Comparison of ENCODE assay signal across 8 mouse cellular contexts in the genomic region with DNA sequence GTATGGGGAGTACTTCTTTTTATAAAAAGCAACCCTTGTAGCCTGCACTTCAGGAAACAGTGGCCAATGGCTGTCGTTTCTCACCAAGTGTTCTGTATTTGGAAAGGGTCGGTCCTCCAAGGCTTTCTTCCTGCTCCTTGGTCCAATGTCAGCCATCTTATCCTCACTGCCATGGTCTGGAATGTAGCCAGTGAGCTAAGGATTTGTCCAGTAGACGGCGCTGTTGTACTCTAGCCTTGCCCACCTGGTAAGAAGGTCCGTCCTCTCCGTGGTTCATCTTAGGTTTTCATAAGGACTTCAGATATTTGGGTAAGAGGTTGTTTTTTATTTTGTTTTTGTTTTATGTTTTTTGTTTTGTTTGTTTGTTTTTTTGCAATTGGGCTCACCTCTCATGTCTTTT.
DNase-seq lines count a peak whose midpoint lies in the region; ATAC-seq lines count a peak whose summit lies in the region.

No protein-coding gene starts in this region.

- H3K4me3 ChIP-seq in liver, embryonic 12.5 days: no peak overlapping the region
- no peak overlapping the region for H3K4me3 ChIP-seq in hindbrain, embryonic 14.5 days (replicated peaks; ENCODE audit: low read length)
- H3K4me3 ChIP-seq in neural tube, embryonic 11.5 days (ENCODE audit: low read depth, low read length): no peak overlapping the region

- no peak for ATAC-seq in liver, embryonic 12.5 days
- no peak for ATAC-seq in hindbrain, embryonic 14.5 days (ENCODE audit: low FRiP score)
- peak; percentile 74 for ATAC-seq in neural tube, embryonic 11.5 days (ENCODE audit: insufficient read depth, low FRiP score, low TSS enrichment)

- 22% methylated on average over 6 of the region's 6 CpGs for WGBS in liver, embryonic 12.5 days (ENCODE audit: insufficient replicate concordance)
- 24% methylated on average over 6 of the region's 6 CpGs for WGBS in hindbrain, embryonic 14.5 days
- WGBS in neural tube, embryonic 11.5 days: 30% methylated on average over 6 of the region's 6 CpGs

- no peaks in the 10 kb centered on the region for H3K27me3 ChIP-seq in liver, embryonic 12.5 days (replicated peaks)
- H3K27me3 ChIP-seq in hindbrain, embryonic 14.5 days (ENCODE audit: control insufficient read depth, insufficient read depth, low read length): no peaks in the 10 kb centered on the region
- H3K27me3 ChIP-seq in neural tube, embryonic 11.5 days (ENCODE audit: control insufficient read depth, insufficient read depth, low read length): no peaks in the 10 kb centered on the region

- no peaks in the 10 kb centered on the region for H3K9me3 ChIP-seq in liver, embryonic 12.5 days (replicated peaks)
- no peaks in the 10 kb centered on the region for H3K9me3 ChIP-seq in hindbrain, embryonic 14.5 days (ENCODE audit: control insufficient read depth, low read length)
- no peaks in the 10 kb centered on the region for H3K9me3 ChIP-seq in neural tube, embryonic 11.5 days (ENCODE audit: control insufficient read depth, low read length)

- no peaks in the 10 kb centered on the region for H3K36me3 ChIP-seq in liver, embryonic 12.5 days
- no peaks in the 10 kb centered on the region for H3K36me3 ChIP-seq in hindbrain, embryonic 14.5 days (replicated peaks; ENCODE audit: control insufficient read depth, insufficient read depth)
- no peaks in the 10 kb centered on the region for H3K36me3 ChIP-seq in neural tube, embryonic 11.5 days (ENCODE audit: control insufficient read depth, insufficient read depth, low read length)

- H3K4me1 ChIP-seq in liver, embryonic 12.5 days: no peaks in the 10 kb centered on the region
- no peaks in the 10 kb centered on the region for H3K4me1 ChIP-seq in hindbrain, embryonic 14.5 days (replicated peaks; ENCODE audit: control insufficient read depth, insufficient read depth, low read length)
- H3K4me1 ChIP-seq in neural tube, embryonic 11.5 days (ENCODE audit: control insufficient read depth, insufficient read depth, low read length): no peaks in the 10 kb centered on the region

- no peak overlapping the region for H3K9ac ChIP-seq in liver, embryonic 12.5 days
- H3K9ac ChIP-seq in hindbrain, embryonic 14.5 days: no peak overlapping the region
- no peak overlapping the region for H3K9ac ChIP-seq in neural tube, embryonic 11.5 days (ENCODE audit: low read length)

- no peak overlapping the region for H3K4me2 ChIP-seq in liver, embryonic 12.5 days
- H3K4me2 ChIP-seq in hindbrain, embryonic 14.5 days (replicated peaks): no peak overlapping the region
- no peak overlapping the region for H3K4me2 ChIP-seq in neural tube, embryonic 11.5 days (ENCODE audit: low read depth)

- no peak overlapping the region for H3K27ac ChIP-seq in liver, embryonic 12.5 days
- H3K27ac ChIP-seq in hindbrain, embryonic 14.5 days: no peak overlapping the region
- no peak overlapping the region for H3K27ac ChIP-seq in neural tube, embryonic 11.5 days (ENCODE audit: low read depth, low read length)

- DNase-seq in liver: peak; percentile 49
- peak; percentile 40 to 85 for DNase-seq in adrenal gland, adult (ENCODE audit: inconsistent age in 2 of 2, low spot score in 1 of 2)
- DNase-seq in cerebellum, postnatal 36 days: peak; percentile 27 to 30
- DNase-seq in hindbrain, embryonic 14.5 days (ENCODE audit: low spot score): peak; percentile 44
- peak; percentile 28 for DNase-seq in left cerebral cortex, postnatal 4 days
- DNase-seq in neural tube, embryonic 11.5 days (ENCODE audit: low spot score): peak; percentile 77
- DNase-seq in Muller cell, postnatal 12 days (ENCODE audit: inconsistent ontology term): no peak

- intact Hi-C loops in left cerebral cortex, postnatal 4 days (cut with DNase I): no loop called here
